ENCODE assay signal across 7 mouse cellular contexts in the genomic region with DNA sequence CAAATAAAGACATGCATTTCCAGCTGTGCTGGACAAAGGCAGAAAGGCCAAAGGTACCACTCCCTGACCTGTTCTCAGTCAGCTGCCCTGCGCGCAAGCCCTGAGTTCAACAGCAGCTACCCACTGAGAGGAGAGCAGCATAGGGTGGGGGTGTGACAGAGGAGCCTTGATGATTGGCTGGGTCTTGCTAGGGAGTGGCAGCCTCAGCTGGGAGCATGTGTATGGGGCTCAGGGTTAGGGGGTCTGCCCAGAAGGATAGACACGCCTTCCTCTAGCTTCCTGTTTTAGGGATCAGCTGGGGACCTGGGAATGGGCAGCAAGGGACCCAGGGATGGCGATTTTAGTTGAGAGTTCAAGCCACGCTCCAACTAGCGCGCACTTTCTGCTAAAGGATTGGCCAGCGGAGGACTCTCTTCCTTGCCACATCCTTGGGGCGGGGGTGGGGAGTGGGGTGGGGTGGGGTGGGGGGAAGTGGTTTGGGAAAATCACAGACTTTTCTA.
DNase-seq lines count a peak whose midpoint lies in the region; ATAC-seq and TF ChIP-seq lines count a peak whose summit lies in the region.

No protein-coding gene starts in this region.

- no peak for TF ChIP-seq EP300 in heart, postnatal 0 days (IDR thresholded peaks at IDR 0.05; ENCODE audit: low read depth)

- ATAC-seq in heart, postnatal 0 days (ENCODE audit: insufficient read depth, low read depth), result no peak
- no peak for ATAC-seq in erythroid progenitor cell, adult 5-6 weeks (replicated peaks; ENCODE audit: low FRiP score, poor library complexity, severe bottlenecking)

- no peaks in the 10 kb centered on the region for H3K9me3 ChIP-seq in E14TG2a.4 (ENCODE audit: low read length)
- no peaks in the 10 kb centered on the region for H3K9me3 ChIP-seq in heart, postnatal 0 days (replicated peaks; ENCODE audit: control insufficient read depth, low read length)
- no peaks in the 10 kb centered on the region for H3K9me3 ChIP-seq in midbrain, embryonic 10.5 days (replicated peaks)

- DNase-seq in ZHBTc4 (ENCODE audit: low read depth, low spot score) (peak; percentile 64), MN1 (ENCODE audit: low spot score) (no peak)
- no peak for DNase-seq in heart, postnatal 0 days (ENCODE audit: low spot score)
- DNase-seq in midbrain, embryonic 10.5 days (ENCODE audit: low spot score), result peak; percentile 59
- DNase-seq in testis, postnatal 14 days (ENCODE audit: low spot score), result no peak

- H3K4me3 ChIP-seq in E14TG2a.4 (replicated peaks; ENCODE audit: low read length), result peak overlapping the region; percentile 41; the same call in 1 of the 2 replicates
- H3K4me3 ChIP-seq in heart, postnatal 0 days (ENCODE audit: low read depth, low read length), result peak overlapping the region; percentile 56
- peak overlapping the region; percentile 71 for H3K4me3 ChIP-seq in midbrain, embryonic 10.5 days

- no peaks in the 10 kb centered on the region for H3K36me3 ChIP-seq in E14TG2a.4 (ENCODE audit: insufficient read depth, low read length)
- no peaks in the 10 kb centered on the region; the same call in 1 of the 2 replicates for H3K36me3 ChIP-seq in heart, postnatal 0 days (replicated peaks; ENCODE audit: control insufficient read depth, insufficient read depth, low read length)
- no peaks in the 10 kb centered on the region for H3K36me3 ChIP-seq in midbrain, embryonic 10.5 days

- no peak for TF ChIP-seq CTCF in E14TG2a.4 (conservative IDR thresholded peaks at IDR 0.05; ENCODE audit: low read length)
- TF ChIP-seq CTCF in heart, postnatal 0 days (IDR thresholded peaks at IDR 0.05; ENCODE audit: low read depth), result no peak

- H3K27me3 ChIP-seq in E14TG2a.4 (ENCODE audit: insufficient read depth, low read length), result peaks cover 70% of the 10 kb centered on the region
- 0 out of 2 replicates have a peak, but pooled peaks cover 5% of the 10 kb centered on the region for H3K27me3 ChIP-seq in heart, postnatal 0 days (ENCODE audit: control insufficient read depth, insufficient read depth, low read length)
- peaks cover 17% of the 10 kb centered on the region for H3K27me3 ChIP-seq in midbrain, embryonic 10.5 days (ENCODE audit: low read depth, poor library complexity, severe bottlenecking)

- H3K4me2 ChIP-seq in heart, postnatal 0 days (ENCODE audit: low read depth, low read length), result peak overlapping the region; percentile 66

- 33% methylated on average over 9 of the region's 9 CpGs for WGBS in heart, postnatal 0 days
- WGBS in midbrain, embryonic 10.5 days, result under 1% methylated on average over 9 of the region's 9 CpGs

- no peak overlapping the region for H3K27ac ChIP-seq in heart, postnatal 0 days (ENCODE audit: low read depth)
- H3K27ac ChIP-seq in midbrain, embryonic 10.5 days (replicated peaks), result peak overlapping the region; percentile 88

- H3K9ac ChIP-seq in heart, postnatal 0 days (replicated peaks; ENCODE audit: low read depth, low read length), result peak overlapping the region; percentile 59; the same call in 1 of the 2 replicates

- H3K4me1 ChIP-seq in E14TG2a.4 (replicated peaks; ENCODE audit: low read depth, low read length), result peaks cover 36% of the 10 kb centered on the region
- peaks cover 23% of the 10 kb centered on the region for H3K4me1 ChIP-seq in heart, postnatal 0 days (ENCODE audit: control insufficient read depth, insufficient read depth)
- H3K4me1 ChIP-seq in midbrain, embryonic 10.5 days, result peaks cover 57% of the 10 kb centered on the region

Comparison
In these comparisons a context has a peak if more than half of its experiments do, and no peak if none do; other contexts are left out.
1. DNase-seq: peak in ZHBTc4 (single experiment) and midbrain, embryonic 10.5 days (single experiment); none in heart, postnatal 0 days (single experiment), testis, postnatal 14 days (single experiment) and MN1 (single experiment).
2. Peak in every context shown above with its lines, with median percentiles within 50 percentile points of each other: H3K4me3 ChIP-seq.